Mouse (Mus musculus) E14TG2a.4 (cell line): ENCODE measurements around the gene Hc.

Experiments
- CTCF ChIP-seq: conservative IDR thresholded peaks from 2 replicates; pipeline ENCODE4 v1.5.1; 2014; ENCODE audit warnings: low read length
- NANOG ChIP-seq: IDR thresholded peaks from 2 replicates; pipeline ENCODE4 v1.6.1; 2014; ENCODE audit warnings: borderline replicate concordance, low read length, mixed read lengths

DNA sequence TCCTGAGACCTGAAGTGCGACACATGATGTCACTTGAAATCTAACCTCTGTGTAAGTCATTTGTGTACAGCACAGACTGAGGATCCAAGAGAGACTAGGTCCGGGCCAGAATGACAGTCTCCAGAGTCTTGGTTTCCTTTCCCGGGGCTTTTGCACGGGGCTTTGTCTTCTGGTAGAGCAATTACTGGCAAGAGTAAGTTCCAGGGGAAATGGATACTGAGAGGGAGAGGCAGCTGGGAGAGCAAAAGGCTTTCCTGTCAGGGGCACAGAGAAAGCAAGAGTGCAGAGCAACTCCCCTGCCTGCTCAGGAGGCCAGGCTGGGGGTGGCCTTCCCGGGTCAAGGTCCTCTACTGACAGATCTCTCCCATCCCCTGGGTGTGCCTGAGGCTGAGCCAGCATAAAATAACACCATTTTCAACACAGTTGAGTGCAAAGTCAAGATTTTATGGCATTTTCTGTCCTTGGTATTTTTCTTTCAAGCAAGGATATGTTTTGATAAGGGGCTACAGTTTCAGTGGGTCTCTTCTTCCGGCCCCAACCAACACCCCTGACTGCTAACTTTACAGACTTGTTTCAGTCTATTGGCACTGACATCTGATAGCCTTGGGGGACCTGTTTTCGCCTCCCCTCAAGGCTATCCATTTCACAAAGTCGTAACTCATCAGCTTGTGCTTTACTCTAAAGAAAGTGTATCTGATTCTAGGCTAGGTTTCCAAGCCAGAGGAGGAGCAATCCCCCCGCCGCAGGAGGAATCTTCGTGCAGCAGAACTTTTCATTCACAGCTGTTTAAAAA lies 78.1 kb downstream of the Hc start:
- TF ChIP-seq CTCF (no peak), NANOG (no peak)
